Comparison of ENCODE assay signal across 8 mouse cellular contexts in the genomic region with DNA sequence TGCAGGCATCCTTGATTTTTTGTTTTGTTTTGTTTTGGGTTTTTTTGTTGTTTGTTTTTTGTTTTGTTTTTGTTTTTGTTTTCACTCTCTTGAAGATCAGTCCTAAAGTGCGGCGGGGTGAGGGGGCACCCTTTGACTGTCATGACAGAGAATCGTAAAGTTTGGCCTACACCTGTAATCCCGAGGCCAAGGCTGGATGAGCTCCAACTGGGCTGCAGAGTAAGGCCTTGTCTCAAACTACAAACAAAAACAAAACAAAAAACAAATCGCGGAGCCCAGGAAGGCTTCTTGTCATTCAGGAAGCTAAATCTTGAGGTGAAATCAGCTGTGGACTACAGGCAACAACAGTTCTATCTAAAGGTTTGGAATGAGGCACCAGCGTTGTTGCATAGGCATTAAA. TPM values are rescaled to one million over a fixed set of nuclear protein-coding genes. Genes with fewer than 3 reads are reported as not detected.
DNase-seq lines count a peak whose midpoint lies in the region; ATAC-seq and TF ChIP-seq lines count a peak whose summit lies in the region.

No protein-coding gene starts in this region.

- no peaks in the 10 kb centered on the region for H3K9me3 ChIP-seq in erythroblast, embryonic 14.5 days (ENCODE audit: control insufficient read depth, low read length)
- H3K9me3 ChIP-seq in E14TG2a.4 (ENCODE audit: low read length): no peaks in the 10 kb centered on the region
- H3K9me3 ChIP-seq in embryonic facial prominence, embryonic 12.5 days: no peaks in the 10 kb centered on the region
- no peaks in the 10 kb centered on the region for H3K9me3 ChIP-seq in hindbrain, embryonic 14.5 days (ENCODE audit: control insufficient read depth, low read length)
- H3K9me3 ChIP-seq in limb, embryonic 15.5 days: no peaks in the 10 kb centered on the region

- H3K4me3 ChIP-seq in erythroblast, embryonic 14.5 days (replicated peaks): peak overlapping the region; percentile 93
- H3K4me3 ChIP-seq in E14TG2a.4 (replicated peaks; ENCODE audit: low read length): peak overlapping the region; percentile 91
- peak overlapping the region; percentile 62 for H3K4me3 ChIP-seq in embryonic facial prominence, embryonic 12.5 days
- peak overlapping the region; percentile 90 for H3K4me3 ChIP-seq in hindbrain, embryonic 14.5 days (replicated peaks; ENCODE audit: low read length)
- peak overlapping the region; percentile 90 for H3K4me3 ChIP-seq in limb, embryonic 15.5 days

- H3K4me1 ChIP-seq in erythroblast, embryonic 14.5 days (ENCODE audit: control insufficient read depth): peaks cover 22% of the 10 kb centered on the region
- H3K4me1 ChIP-seq in E14TG2a.4 (replicated peaks; ENCODE audit: low read depth, low read length): peaks cover 24% of the 10 kb centered on the region
- peaks cover 9% of the 10 kb centered on the region; the same call in 1 of the 2 replicates for H3K4me1 ChIP-seq in embryonic facial prominence, embryonic 12.5 days
- peaks cover 13% of the 10 kb centered on the region for H3K4me1 ChIP-seq in hindbrain, embryonic 14.5 days (replicated peaks; ENCODE audit: control insufficient read depth, insufficient read depth, low read length)
- H3K4me1 ChIP-seq in limb, embryonic 15.5 days: peaks cover 5% of the 10 kb centered on the region

- TF ChIP-seq CTCF in E14TG2a.4 (conservative IDR thresholded peaks at IDR 0.05; ENCODE audit: low read length): no peak

- ATAC-seq in erythroblast, adult 5-6 weeks (replicated peaks; ENCODE audit: low FRiP score, poor library complexity, severe bottlenecking): no peak
- ATAC-seq in embryonic facial prominence, embryonic 12.5 days (ENCODE audit: insufficient number of reproducible peaks, insufficient read depth, low FRiP score, low TSS enrichment): no peak
- no peak for ATAC-seq in hindbrain, embryonic 14.5 days (ENCODE audit: low FRiP score)
- ATAC-seq in limb, embryonic 15.5 days (ENCODE audit: insufficient number of reproducible peaks, low FRiP score, low TSS enrichment, low read depth): no peak

- H3K4me2 ChIP-seq in embryonic facial prominence, embryonic 12.5 days (replicated peaks): peak overlapping the region; percentile 76
- peak overlapping the region; percentile 69 for H3K4me2 ChIP-seq in hindbrain, embryonic 14.5 days (replicated peaks)
- H3K4me2 ChIP-seq in limb, embryonic 15.5 days: peak overlapping the region; percentile 55

- peak overlapping the region; percentile 92 for H3K9ac ChIP-seq in embryonic facial prominence, embryonic 12.5 days
- H3K9ac ChIP-seq in hindbrain, embryonic 14.5 days: peak overlapping the region; percentile 96
- no peak overlapping the region for H3K9ac ChIP-seq in limb, embryonic 15.5 days

- 57% methylated on average over 7 of the region's 7 CpGs for WGBS in embryonic facial prominence, embryonic 12.5 days
- 37% methylated on average over 7 of the region's 7 CpGs for WGBS in hindbrain, embryonic 14.5 days
- WGBS in limb, embryonic 15.5 days: 39% methylated on average over 7 of the region's 7 CpGs

- H3K36me3 ChIP-seq in erythroblast, embryonic 14.5 days (ENCODE audit: control insufficient read depth): no peaks in the 10 kb centered on the region
- no peaks in the 10 kb centered on the region for H3K36me3 ChIP-seq in E14TG2a.4 (ENCODE audit: insufficient read depth, low read length)
- H3K36me3 ChIP-seq in embryonic facial prominence, embryonic 12.5 days: no peaks in the 10 kb centered on the region
- no peaks in the 10 kb centered on the region for H3K36me3 ChIP-seq in hindbrain, embryonic 14.5 days (replicated peaks; ENCODE audit: control insufficient read depth, insufficient read depth)
- no peaks in the 10 kb centered on the region for H3K36me3 ChIP-seq in limb, embryonic 15.5 days

- DNase-seq in hindbrain, embryonic 14.5 days (ENCODE audit: low spot score): peak; percentile 35
- peak; percentile 4 for DNase-seq in retina, embryonic 14.5 days (ENCODE audit: low spot score)
- no peak for DNase-seq in spleen, postnatal 4 days (ENCODE audit: low spot score in 2 of 2)

- peak overlapping the region; percentile 97; the same call in 1 of the 2 replicates for H3K27ac ChIP-seq in embryonic facial prominence, embryonic 12.5 days
- H3K27ac ChIP-seq in hindbrain, embryonic 14.5 days: peak overlapping the region; percentile 99
- H3K27ac ChIP-seq in limb, embryonic 15.5 days: no peak overlapping the region

- H3K27me3 ChIP-seq in erythroblast, embryonic 14.5 days (ENCODE audit: control insufficient read depth): no peaks in the 10 kb centered on the region
- no peaks in the 10 kb centered on the region for H3K27me3 ChIP-seq in E14TG2a.4 (ENCODE audit: insufficient read depth, low read length)
- H3K27me3 ChIP-seq in embryonic facial prominence, embryonic 12.5 days: no peaks in the 10 kb centered on the region
- no peaks in the 10 kb centered on the region for H3K27me3 ChIP-seq in hindbrain, embryonic 14.5 days (ENCODE audit: control insufficient read depth, insufficient read depth, low read length)
- no peaks in the 10 kb centered on the region for H3K27me3 ChIP-seq in limb, embryonic 15.5 days

RNA-seq across cellular contexts. Expression of gene Specc1l, which starts 1.1 kb away (rescaled TPM):
- 0.18 and 0.20 TPM in 2 replicates for polyA plus RNA-seq in erythroblast, embryonic 14.5 days (2012)
- total RNA-seq in erythroblast, adult 5-6 weeks (2015; ENCODE audit: low replicate concordance): 14.2 and 22.1 TPM in 2 replicates
- 9.8 and 11.4 TPM in 2 replicates for total RNA-seq in erythroblast, adult 5-6 weeks (2017; ENCODE audit: low replicate concordance)
- 49.9 and 52.3 TPM in 2 replicates for polyA plus RNA-seq in embryonic facial prominence, embryonic 12.5 days (2016; fragmentation: Nextera tagmentation; extraction: Ambion mirVana)
- 21.2 and 23.2 TPM in 2 replicates for polyA plus RNA-seq in hindbrain, embryonic 14.5 days (2014; fragmentation: Nextera tagmentation; extraction: Ambion mirVana)
- 28.3 and 31.7 TPM in 2 replicates for polyA plus RNA-seq in limb, embryonic 15.5 days (2015; fragmentation: Nextera tagmentation; extraction: Ambion mirVana)

Comparison
In these comparisons a context has a peak if more than half of its experiments do, and no peak if none do; other contexts are left out.
1. DNase-seq: peak in hindbrain, embryonic 14.5 days (single experiment) and retina, embryonic 14.5 days (single experiment); none in spleen, postnatal 4 days (0 of 2).
2. RNA of gene Specc1l, which starts 1.1 kb away (polyA plus RNA-seq): 49.9 to 52.3 TPM in embryonic facial prominence, embryonic 12.5 days, 28.3 to 31.7 TPM in limb, embryonic 15.5 days and 21.2 to 23.2 TPM in hindbrain, embryonic 14.5 days; 0.18 to 0.20 TPM in erythroblast, embryonic 14.5 days; every median in the first group is over 10 times any median in the second.
3. Peak in every context shown above with its lines, with median percentiles within 50 percentile points of each other: H3K4me3 ChIP-seq and H3K4me2 ChIP-seq.